Mouse (Mus musculus): ENCODE data around the gene Arhgap27. TPM values are rescaled to one million over a fixed set of nuclear protein-coding genes. Genes with fewer than 3 reads are reported as not detected.

Gene Arhgap27
- polyA plus RNA-seq, 1 experiment = 8.5 TPM

DNA sequence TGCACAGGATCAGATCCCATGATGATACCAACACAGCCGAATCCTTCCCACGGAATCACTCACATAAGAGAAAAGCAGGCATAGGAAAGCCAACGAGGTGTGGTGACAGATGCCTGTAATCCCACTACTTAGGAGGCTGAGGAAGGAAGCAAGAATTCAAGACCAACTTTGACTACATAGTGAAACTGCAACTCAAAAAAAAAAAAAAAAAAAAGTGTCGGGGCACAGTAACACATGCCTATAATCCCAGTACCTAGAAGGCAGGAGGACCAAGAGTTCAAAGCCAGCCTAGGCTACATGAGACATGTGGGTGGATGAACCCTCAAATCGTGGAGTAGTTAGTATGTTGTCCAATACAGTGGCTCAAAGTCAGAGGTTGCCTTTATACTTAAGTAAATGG is 12.3 kb upstream of the Arhgap27 start:
- Histone ChIP-seq H3K4me3 (ENCODE audit: low read depth, low read length) (no peak overlapping the region), H3K27ac (ENCODE audit: insufficient read depth, low read length) (no peak overlapping the region), H3K36me3 (ENCODE audit: control insufficient read depth, insufficient read depth, low read length, poor library complexity, severe bottlenecking) (peaks cover 61% of the 10 kb centered on the region), H3K9me3 (replicated peaks; ENCODE audit: control insufficient read depth, insufficient read depth, low read length, poor library complexity, severe bottlenecking) (no peaks in the 10 kb centered on the region), H3K27me3 (ENCODE audit: control insufficient read depth, insufficient read depth, low read length, poor library complexity, severe bottlenecking) (no peaks in the 10 kb centered on the region), H3K4me1 (ENCODE audit: control insufficient read depth, insufficient read depth, low read length) (no peaks in the 10 kb centered on the region), H3K9ac (ENCODE audit: low read depth, poor library complexity, severe bottlenecking) (no peak overlapping the region)
- TF ChIP-seq POLR2A (IDR thresholded peaks at IDR 0.05; ENCODE audit: insufficient read depth, low read length) (no peak), EP300 (IDR thresholded peaks at IDR 0.05; ENCODE audit: insufficient read depth, low read depth, low read length) (no peak), CTCF (IDR thresholded peaks at IDR 0.05; ENCODE audit: low read depth, low read length) (no peak)

DNA sequence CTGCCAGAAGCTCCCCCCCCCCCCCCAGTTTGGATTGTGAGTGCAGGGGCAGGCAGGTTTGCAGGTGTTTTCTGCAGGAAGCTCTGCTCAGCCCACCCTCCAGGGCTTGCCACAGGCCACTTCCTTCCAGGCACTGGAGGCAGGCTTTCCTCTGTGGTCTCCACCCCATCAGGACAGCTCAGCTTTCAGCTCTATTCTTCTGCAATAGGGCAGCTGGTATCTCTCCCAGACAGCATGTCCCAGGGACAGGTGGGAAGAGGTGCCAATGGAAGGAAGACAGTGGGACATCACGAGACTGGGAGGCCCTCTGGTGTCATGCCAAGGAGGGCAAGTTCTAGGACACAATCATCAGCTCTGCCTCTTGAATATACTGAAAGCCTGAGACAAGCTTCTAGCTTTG is 11.8 kb upstream of the Arhgap27 start:
- no peaks in the 10 kb centered on the region for H3K27me3 ChIP-seq (ENCODE audit: control insufficient read depth, insufficient read depth, low read length, poor library complexity, severe bottlenecking)
- no peaks in the 10 kb centered on the region for H3K4me1 ChIP-seq (ENCODE audit: control insufficient read depth, insufficient read depth, low read length)
- no peak overlapping the region for H3K9ac ChIP-seq (ENCODE audit: low read depth, poor library complexity, severe bottlenecking)
- H3K27ac ChIP-seq (ENCODE audit: insufficient read depth, low read length) = no peak overlapping the region
- TF ChIP-seq CTCF (IDR thresholded peaks at IDR 0.05; ENCODE audit: low read depth, low read length) = no peak
- no peak for TF ChIP-seq EP300 (IDR thresholded peaks at IDR 0.05; ENCODE audit: insufficient read depth, low read depth, low read length)
- no peak for TF ChIP-seq POLR2A (IDR thresholded peaks at IDR 0.05; ENCODE audit: insufficient read depth, low read length)
- H3K36me3 ChIP-seq (ENCODE audit: control insufficient read depth, insufficient read depth, low read length, poor library complexity, severe bottlenecking) = peaks cover 63% of the 10 kb centered on the region
- H3K9me3 ChIP-seq (replicated peaks; ENCODE audit: control insufficient read depth, insufficient read depth, low read length, poor library complexity, severe bottlenecking) = no peaks in the 10 kb centered on the region
- H3K4me3 ChIP-seq (ENCODE audit: low read depth, low read length) = no peak overlapping the region

GRCm38 (mm10) chr11:103373922-103374321 is 10.4 kb upstream of the Arhgap27 start:
- Histone ChIP-seq H3K4me3 (ENCODE audit: low read depth, low read length) (no peak overlapping the region), H3K36me3 (ENCODE audit: control insufficient read depth, insufficient read depth, low read length, poor library complexity, severe bottlenecking) (peaks cover 53% of the 10 kb centered on the region), H3K9ac (ENCODE audit: low read depth, poor library complexity, severe bottlenecking) (no peak overlapping the region), H3K4me1 (ENCODE audit: control insufficient read depth, insufficient read depth, low read length) (peaks cover 2% of the 10 kb centered on the region), H3K27ac (ENCODE audit: insufficient read depth, low read length) (no peak overlapping the region), H3K9me3 (replicated peaks; ENCODE audit: control insufficient read depth, insufficient read depth, low read length, poor library complexity, severe bottlenecking) (no peaks in the 10 kb centered on the region), H3K27me3 (ENCODE audit: control insufficient read depth, insufficient read depth, low read length, poor library complexity, severe bottlenecking) (no peaks in the 10 kb centered on the region)
- TF ChIP-seq EP300 (IDR thresholded peaks at IDR 0.05; ENCODE audit: insufficient read depth, low read depth, low read length) = no peak
- no peak for TF ChIP-seq POLR2A (IDR thresholded peaks at IDR 0.05; ENCODE audit: insufficient read depth, low read length)
- TF ChIP-seq CTCF (IDR thresholded peaks at IDR 0.05; ENCODE audit: low read depth, low read length) = no peak

- H3K4me1 ChIP-seq (ENCODE audit: control insufficient read depth, insufficient read depth, low read length) = peaks cover 2% of the 10 kb centered on the region
- no peaks in the 10 kb centered on the region for H3K9me3 ChIP-seq (replicated peaks; ENCODE audit: control insufficient read depth, insufficient read depth, low read length, poor library complexity, severe bottlenecking)
- no peak overlapping the region for H3K27ac ChIP-seq (ENCODE audit: insufficient read depth, low read length)
- peaks cover 43% of the 10 kb centered on the region for H3K36me3 ChIP-seq (ENCODE audit: control insufficient read depth, insufficient read depth, low read length, poor library complexity, severe bottlenecking)
- no peaks in the 10 kb centered on the region for H3K27me3 ChIP-seq (ENCODE audit: control insufficient read depth, insufficient read depth, low read length, poor library complexity, severe bottlenecking)
- H3K9ac ChIP-seq (ENCODE audit: low read depth, poor library complexity, severe bottlenecking) = no peak overlapping the region
- TF ChIP-seq EP300 (IDR thresholded peaks at IDR 0.05; ENCODE audit: insufficient read depth, low read depth, low read length) = no peak
- no peak for TF ChIP-seq POLR2A (IDR thresholded peaks at IDR 0.05; ENCODE audit: insufficient read depth, low read length)
- no peak for TF ChIP-seq CTCF (IDR thresholded peaks at IDR 0.05; ENCODE audit: low read depth, low read length)
- H3K4me3 ChIP-seq (ENCODE audit: low read depth, low read length) = no peak overlapping the region
Measured at GRCm38 (mm10) chr11:103372561-103372960, 9.1 kb upstream of the Arhgap27 start.

GRCm38 (mm10) chr11:103372068-103372467 is 8.6 kb upstream of the Arhgap27 start:
- TF ChIP-seq POLR2A (IDR thresholded peaks at IDR 0.05; ENCODE audit: insufficient read depth, low read length) (no peak), CTCF (IDR thresholded peaks at IDR 0.05; ENCODE audit: low read depth, low read length) (no peak)
- no peaks in the 10 kb centered on the region for H3K9me3 ChIP-seq (replicated peaks; ENCODE audit: control insufficient read depth, insufficient read depth, low read length, poor library complexity, severe bottlenecking)
- no peak overlapping the region for H3K9ac ChIP-seq (ENCODE audit: low read depth, poor library complexity, severe bottlenecking)
- H3K27me3 ChIP-seq (ENCODE audit: control insufficient read depth, insufficient read depth, low read length, poor library complexity, severe bottlenecking) = no peaks in the 10 kb centered on the region
- no peak overlapping the region for H3K27ac ChIP-seq (ENCODE audit: insufficient read depth, low read length)
- peaks cover 2% of the 10 kb centered on the region for H3K4me1 ChIP-seq (ENCODE audit: control insufficient read depth, insufficient read depth, low read length)
- no peak overlapping the region for H3K4me3 ChIP-seq (ENCODE audit: low read depth, low read length)
- peaks cover 43% of the 10 kb centered on the region for H3K36me3 ChIP-seq (ENCODE audit: control insufficient read depth, insufficient read depth, low read length, poor library complexity, severe bottlenecking)

GRCm38 (mm10) chr11:103371222-103371539 is 7.7 kb upstream of the Arhgap27 start:
- no peak overlapping the region for H3K27ac ChIP-seq (ENCODE audit: insufficient read depth, low read length)
- H3K9me3 ChIP-seq (replicated peaks; ENCODE audit: control insufficient read depth, insufficient read depth, low read length, poor library complexity, severe bottlenecking) = no peaks in the 10 kb centered on the region
- H3K4me3 ChIP-seq (ENCODE audit: low read depth, low read length) = no peak overlapping the region
- peaks cover 43% of the 10 kb centered on the region for H3K36me3 ChIP-seq (ENCODE audit: control insufficient read depth, insufficient read depth, low read length, poor library complexity, severe bottlenecking)
- peaks cover 2% of the 10 kb centered on the region for H3K4me1 ChIP-seq (ENCODE audit: control insufficient read depth, insufficient read depth, low read length)
- no peaks in the 10 kb centered on the region for H3K27me3 ChIP-seq (ENCODE audit: control insufficient read depth, insufficient read depth, low read length, poor library complexity, severe bottlenecking)
- no peak overlapping the region for H3K9ac ChIP-seq (ENCODE audit: low read depth, poor library complexity, severe bottlenecking)
- TF ChIP-seq POLR2A (IDR thresholded peaks at IDR 0.05; ENCODE audit: insufficient read depth, low read length) (no peak), EP300 (IDR thresholded peaks at IDR 0.05; ENCODE audit: insufficient read depth, low read depth, low read length) (no peak), CTCF (IDR thresholded peaks at IDR 0.05; ENCODE audit: low read depth, low read length) (no peak)
